Mouse (Mus musculus): Measurements from ENCODE around the gene Ppp1r37. TPM values are rescaled to one million over a fixed set of nuclear protein-coding genes. Genes with fewer than 3 reads are reported as not detected.
"Not testable (repeated sequence)": the region's sequence is repeated elsewhere in the genome, so short reads cannot be mapped to it uniquely, and the experiment has no call there.

Gene Ppp1r37
- polyA plus RNA-seq, 1 experiment, result 113 TPM

GRCm38 (mm10) chr7:19525105-19525481, 37.8 kb downstream of the Ppp1r37 start:
- WGBS, result 69% methylated on average over 2 of the region's 2 CpGs
- TF ChIP-seq CTCF (IDR thresholded peaks at IDR 0.05; ENCODE audit: insufficient read depth, low read length) (no peak), POLR2A (IDR thresholded peaks at IDR 0.05; ENCODE audit: borderline replicate concordance, extremely low read depth, low read depth, low read length) (no peak)
- no peak for DNase-seq
- H3K4me3 ChIP-seq (replicated peaks; ENCODE audit: extremely low read depth, low read depth, low read length), result no peak overlapping the region
- peaks cover 17% of the 10 kb centered on the region for H3K4me1 ChIP-seq (ENCODE audit: control insufficient read depth, insufficient read depth, low read length)

GRCm38 (mm10) chr7:19524420-19525104, 38.3 kb downstream of the Ppp1r37 start:
- Histone ChIP-seq H3K4me1 (ENCODE audit: control insufficient read depth, insufficient read depth, low read length) (peaks cover 17% of the 10 kb centered on the region), H3K4me3 (replicated peaks; ENCODE audit: extremely low read depth, low read depth, low read length) (no peak overlapping the region)
- WGBS, result 19% methylated on average over 24 of the region's 24 CpGs
- TF ChIP-seq POLR2A (IDR thresholded peaks at IDR 0.05; ENCODE audit: borderline replicate concordance, extremely low read depth, low read depth, low read length) (no peak), CTCF (IDR thresholded peaks at IDR 0.05; ENCODE audit: insufficient read depth, low read length) (no peak)
- no peak for DNase-seq

- peaks cover 17% of the 10 kb centered on the region for H3K4me1 ChIP-seq (ENCODE audit: control insufficient read depth, insufficient read depth, low read length)
- 1% methylated on average over 64 of the region's 64 CpGs for WGBS
- DNase-seq, result peak; percentile 58
- peak overlapping the region; percentile 31 for H3K4me3 ChIP-seq (replicated peaks; ENCODE audit: extremely low read depth, low read depth, low read length)
- TF ChIP-seq CTCF (IDR thresholded peaks at IDR 0.05; ENCODE audit: insufficient read depth, low read length), result 0 out of 2 replicates have a peak, but pooled peaks have one; percentile 5
- no peak for TF ChIP-seq POLR2A (IDR thresholded peaks at IDR 0.05; ENCODE audit: borderline replicate concordance, extremely low read depth, low read depth, low read length)
Measured at GRCm38 (mm10) chr7:19523757-19524419, 39.0 kb downstream of the Ppp1r37 start.

GRCm38 (mm10) chr7:19523017-19523756, 39.7 kb downstream of the Ppp1r37 start:
- Histone ChIP-seq H3K4me1 (ENCODE audit: control insufficient read depth, insufficient read depth, low read length) (peaks cover 17% of the 10 kb centered on the region), H3K4me3 (replicated peaks; ENCODE audit: extremely low read depth, low read depth, low read length) (no peak overlapping the region)
- 6% methylated on average over 72 of the region's 72 CpGs for WGBS
- TF ChIP-seq POLR2A (IDR thresholded peaks at IDR 0.05; ENCODE audit: borderline replicate concordance, extremely low read depth, low read depth, low read length) (no peak), CTCF (IDR thresholded peaks at IDR 0.05; ENCODE audit: insufficient read depth, low read length) (no peak)
- DNase-seq, result no peak

GRCm38 (mm10) chr7:19520032-19520431, 42.8 kb downstream of the Ppp1r37 start:
- TF ChIP-seq POLR2A (IDR thresholded peaks at IDR 0.05; ENCODE audit: borderline replicate concordance, extremely low read depth, low read depth, low read length) (no peak), CTCF (IDR thresholded peaks at IDR 0.05; ENCODE audit: insufficient read depth, low read length) (no peak)
- WGBS, result 16% methylated on average over 23 of the region's 23 CpGs
- Histone ChIP-seq H3K4me1 (ENCODE audit: control insufficient read depth, insufficient read depth, low read length) (peaks cover 17% of the 10 kb centered on the region), H3K4me3 (replicated peaks; ENCODE audit: extremely low read depth, low read depth, low read length) (no peak overlapping the region)
- DNase-seq, result no peak

- DNase-seq, result no peak
Measured at GRCm38 (mm10) chr7:19517652-19518365, 45.1 kb downstream of the Ppp1r37 start, which contains the start of gene Nkpd1. Gene Nkpd1, plus strand, starts transcription at chr7:19517838.

GRCm38 (mm10) chr7:19512353-19512752, 50.5 kb downstream of the Ppp1r37 start:
- Histone ChIP-seq H3K4me1 (ENCODE audit: control insufficient read depth, insufficient read depth, low read length) (peaks cover 6% of the 10 kb centered on the region), H3K4me3 (replicated peaks; ENCODE audit: extremely low read depth, low read depth, low read length) (no peak overlapping the region)
- TF ChIP-seq POLR2A (IDR thresholded peaks at IDR 0.05; ENCODE audit: borderline replicate concordance, extremely low read depth, low read depth, low read length) (no peak), CTCF (IDR thresholded peaks at IDR 0.05; ENCODE audit: insufficient read depth, low read length) (no peak)
- WGBS, result 72% methylated on average over 6 of the region's 6 CpGs
- DNase-seq, result no peak

More at GRCm38 (mm10) chr7:19517652-19518365, 45.1 kb downstream of the Ppp1r37 start, which contains the start of gene Nkpd1:
- Histone ChIP-seq H3K4me1 (ENCODE audit: control insufficient read depth, insufficient read depth, low read length) (peaks cover 2% of the 10 kb centered on the region), H3K4me3 (replicated peaks; ENCODE audit: extremely low read depth, low read depth, low read length) (no peak within 1 kb of the TSS)
- TF ChIP-seq POLR2A (IDR thresholded peaks at IDR 0.05; ENCODE audit: borderline replicate concordance, extremely low read depth, low read depth, low read length), result no peak
- TF ChIP-seq CTCF (IDR thresholded peaks at IDR 0.05; ENCODE audit: insufficient read depth, low read length), result peak; percentile 55
- WGBS, result 5% methylated on average over 27 of the region's 29 CpGs

- not testable (repeated sequence) for DNase-seq; H3K4me3 ChIP-seq (replicated peaks; ENCODE audit: extremely low read depth, low read depth, low read length); H3K4me1 ChIP-seq (ENCODE audit: control insufficient read depth, insufficient read depth, low read length)
- 71% methylated on average over 7 of the region's 7 CpGs for WGBS
Measured at GRCm38 (mm10) chr7:19511934-19512333, 50.9 kb downstream of the Ppp1r37 start.

- DNase-seq, result no peak
- 95% methylated on average over 7 of the region's 7 CpGs for WGBS
- TF ChIP-seq POLR2A (IDR thresholded peaks at IDR 0.05; ENCODE audit: borderline replicate concordance, extremely low read depth, low read depth, low read length), result no peak
- no peak for TF ChIP-seq CTCF (IDR thresholded peaks at IDR 0.05; ENCODE audit: insufficient read depth, low read length)
- Histone ChIP-seq H3K4me3 (replicated peaks; ENCODE audit: extremely low read depth, low read depth, low read length) (no peak overlapping the region), H3K4me1 (ENCODE audit: control insufficient read depth, insufficient read depth, low read length) (peaks cover 6% of the 10 kb centered on the region)
Measured at GRCm38 (mm10) chr7:19509786-19510185, 53.1 kb downstream of the Ppp1r37 start.

Measured in lung, adult 2 months (tissue).